Comparison of ENCODE assay signal across 7 mouse cellular contexts in genomic region chr4:133014088-133014487, GRCm38 (mm10). TPM values are rescaled to one million over a fixed set of nuclear protein-coding genes. Genes with fewer than 3 reads are reported as not detected.
DNase-seq lines count a peak whose midpoint lies in the region; ATAC-seq and TF ChIP-seq lines count a peak whose summit lies in the region.

No protein-coding gene starts in this region.

- WGBS in lung, embryonic 15.5 days = 30% methylated on average over 5 of the region's 5 CpGs
- WGBS in lung, adult 2 months = 32% methylated on average over 5 of the region's 5 CpGs
- 27% methylated on average over 5 of the region's 5 CpGs for WGBS in embryonic facial prominence, embryonic 10.5 days
- WGBS in hindbrain, embryonic 13.5 days = 20% methylated on average over 5 of the region's 5 CpGs
- WGBS in neural tube, embryonic 12.5 days = 20% methylated on average over 5 of the region's 5 CpGs

- no peak for DNase-seq in lung, adult 2 months
- no peak for DNase-seq in embryonic facial prominence, embryonic 10.5 days (ENCODE audit: low spot score)
- no peak for DNase-seq in lung, postnatal 10 days

- peak overlapping the region; percentile 97 for H3K4me3 ChIP-seq in lung, embryonic 15.5 days
- no peak overlapping the region for H3K4me3 ChIP-seq in lung, adult 2 months (replicated peaks; ENCODE audit: extremely low read depth, low read depth, low read length)
- peak overlapping the region; percentile 99 for H3K4me3 ChIP-seq in embryonic facial prominence, embryonic 10.5 days
- peak overlapping the region; percentile 93 for H3K4me3 ChIP-seq in hindbrain, embryonic 13.5 days
- peak overlapping the region; percentile 96; the same call in 1 of the 2 replicates for H3K4me3 ChIP-seq in neural tube, embryonic 12.5 days

- H3K9ac ChIP-seq in lung, embryonic 15.5 days = peak overlapping the region; percentile 99; the same call in 1 of the 2 replicates
- peak overlapping the region; percentile 100 for H3K9ac ChIP-seq in hindbrain, embryonic 13.5 days
- H3K9ac ChIP-seq in neural tube, embryonic 12.5 days = no peak overlapping the region; the same call in 1 of the 2 replicates

- TF ChIP-seq POLR2A in lung, adult 2 months (IDR thresholded peaks at IDR 0.05; ENCODE audit: borderline replicate concordance, extremely low read depth, low read depth, low read length) = no peak

- peaks cover 65% of the 10 kb centered on the region for H3K4me1 ChIP-seq in lung, embryonic 15.5 days
- H3K4me1 ChIP-seq in lung, adult 2 months (ENCODE audit: control insufficient read depth, insufficient read depth, low read length) = peaks cover 27% of the 10 kb centered on the region
- peaks cover 96% of the 10 kb centered on the region for H3K4me1 ChIP-seq in embryonic facial prominence, embryonic 10.5 days
- H3K4me1 ChIP-seq in hindbrain, embryonic 13.5 days (replicated peaks) = peaks cover 71% of the 10 kb centered on the region
- H3K4me1 ChIP-seq in neural tube, embryonic 12.5 days = peaks cover 63% of the 10 kb centered on the region

- no peak for TF ChIP-seq CTCF in lung, adult 2 months (IDR thresholded peaks at IDR 0.05; ENCODE audit: insufficient read depth, low read length)

- peak overlapping the region; percentile 97; the same call in 1 of the 2 replicates for H3K27ac ChIP-seq in lung, embryonic 15.5 days
- H3K27ac ChIP-seq in embryonic facial prominence, embryonic 10.5 days (replicated peaks) = peak overlapping the region; percentile 97
- peak overlapping the region; percentile 98 for H3K27ac ChIP-seq in hindbrain, embryonic 13.5 days
- 0 out of 2 replicates have a peak overlapping the region, but pooled peaks have one; percentile 86 for H3K27ac ChIP-seq in neural tube, embryonic 12.5 days

- peaks cover 15% of the 10 kb centered on the region for H3K27me3 ChIP-seq in lung, embryonic 15.5 days
- peaks cover 18% of the 10 kb centered on the region for H3K27me3 ChIP-seq in embryonic facial prominence, embryonic 10.5 days (replicated peaks; ENCODE audit: low read depth, poor library complexity, severe bottlenecking)
- H3K27me3 ChIP-seq in hindbrain, embryonic 13.5 days = peaks cover 18% of the 10 kb centered on the region
- H3K27me3 ChIP-seq in neural tube, embryonic 12.5 days (replicated peaks) = peaks cover 16% of the 10 kb centered on the region

- no peaks in the 10 kb centered on the region for H3K36me3 ChIP-seq in lung, embryonic 15.5 days
- peaks cover 16% of the 10 kb centered on the region; the same call in 1 of the 2 replicates for H3K36me3 ChIP-seq in embryonic facial prominence, embryonic 10.5 days (replicated peaks)
- H3K36me3 ChIP-seq in hindbrain, embryonic 13.5 days = no peaks in the 10 kb centered on the region; the same call in 1 of the 2 replicates
- no peaks in the 10 kb centered on the region for H3K36me3 ChIP-seq in neural tube, embryonic 12.5 days

- ATAC-seq in lung, embryonic 15.5 days (ENCODE audit: borderline replicate concordance, extremely low read depth, low FRiP score, low TSS enrichment) = no peak
- ATAC-seq in hindbrain, embryonic 13.5 days (ENCODE audit: low FRiP score) = no peak
- ATAC-seq in neural tube, embryonic 12.5 days (ENCODE audit: low FRiP score, low read depth) = no peak
- no peak for ATAC-seq in megakaryocyte-erythroid progenitor cell, adult 5-6 weeks (replicated peaks; ENCODE audit: low FRiP score, low TSS enrichment, poor library complexity, severe bottlenecking)

- H3K9me3 ChIP-seq in lung, embryonic 15.5 days = no peaks in the 10 kb centered on the region
- H3K9me3 ChIP-seq in embryonic facial prominence, embryonic 10.5 days = no peaks in the 10 kb centered on the region
- H3K9me3 ChIP-seq in hindbrain, embryonic 13.5 days = no peaks in the 10 kb centered on the region
- H3K9me3 ChIP-seq in neural tube, embryonic 12.5 days = no peaks in the 10 kb centered on the region

- H3K4me2 ChIP-seq in lung, embryonic 15.5 days = peak overlapping the region; percentile 83
- H3K4me2 ChIP-seq in hindbrain, embryonic 13.5 days = peak overlapping the region; percentile 100
- H3K4me2 ChIP-seq in neural tube, embryonic 12.5 days (replicated peaks) = peak overlapping the region; percentile 99

RNA-seq across cellular contexts. Expression of gene Ahdc1, which starts 3.0 kb away (rescaled TPM):
- polyA plus RNA-seq in lung, embryonic 15.5 days (2015; fragmentation: Nextera tagmentation; extraction: Ambion mirVana) = 8.5 and 10.5 TPM in 2 replicates
- polyA plus RNA-seq in lung, adult 2 months (2012; rRNA removed) = 25.8 and 28.7 TPM in 2 replicates
- polyA plus RNA-seq in embryonic facial prominence, embryonic 10.5 days (2016; fragmentation: Nextera tagmentation; extraction: Ambion mirVana) = 11.5 and 11.6 TPM in 2 replicates
- 11.0 and 12.5 TPM in 2 replicates for polyA plus RNA-seq in hindbrain, embryonic 13.5 days (2015; fragmentation: Nextera tagmentation; extraction: Ambion mirVana)
- 10.5 TPM in 2 replicates for polyA plus RNA-seq in neural tube, embryonic 12.5 days (2016; fragmentation: Nextera tagmentation; extraction: Ambion mirVana)
- 4.8 and 7.0 TPM in 2 replicates for total RNA-seq in megakaryocyte-erythroid progenitor cell, adult 5-6 weeks (2014; fragmentation: Nextera tagmentation)
- 0.33 and 0.72 TPM in 2 replicates for total RNA-seq in megakaryocyte-erythroid progenitor cell, adult 5-6 weeks (2017)

RNA-seq across cellular contexts. Expression of gene Fgr, which starts 40.2 kb away (rescaled TPM):
- polyA plus RNA-seq in lung, embryonic 15.5 days (2015; fragmentation: Nextera tagmentation; extraction: Ambion mirVana) = 0.69 and 0.74 TPM in 2 replicates
- 10.7 and 19.1 TPM in 2 replicates for polyA plus RNA-seq in lung, adult 2 months (2012; rRNA removed)
- 0.16 and 0.21 TPM in 2 replicates for polyA plus RNA-seq in embryonic facial prominence, embryonic 10.5 days (2016; fragmentation: Nextera tagmentation; extraction: Ambion mirVana)
- polyA plus RNA-seq in hindbrain, embryonic 13.5 days (2015; fragmentation: Nextera tagmentation; extraction: Ambion mirVana) = 0.13 TPM in 1 of 2 replicates, not detected in the other
- polyA plus RNA-seq in neural tube, embryonic 12.5 days (2016; fragmentation: Nextera tagmentation; extraction: Ambion mirVana) = 0.22 and 0.28 TPM in 2 replicates
- 2.8 TPM in 1 of 2 replicates, not detected in the other for total RNA-seq in megakaryocyte-erythroid progenitor cell, adult 5-6 weeks (2014; fragmentation: Nextera tagmentation)
- 0.30 and 0.33 TPM in 2 replicates for total RNA-seq in megakaryocyte-erythroid progenitor cell, adult 5-6 weeks (2017)
